Mouse (Mus musculus) thymus, adult 2 months (tissue): ENCODE data around the gene Hoxb9. TPM values are rescaled to one million over a fixed set of nuclear protein-coding genes. Genes with fewer than 3 reads are reported as not detected.

Experiments used
- DNase-seq: peaks from one replicate; pipeline ENCODE4 v3.0.0; 2021
- H3K27ac ChIP-seq: fragments of 200-500 bp; 2 replicates; pipeline ENCODE4 v1.5.1; 2012; ENCODE audit warnings: low read length, control low read depth; ENCODE audit not compliant: control insufficient read depth, insufficient read depth
- H3K27me3 ChIP-seq: fragments of 200-500 bp; 2 replicates; pipeline ENCODE4 v1.6.1; 2012; ENCODE audit warnings: mild to moderate bottlenecking, low read length, moderate library complexity, mixed read lengths; ENCODE audit not compliant: control insufficient read depth, insufficient read depth
- H3K36me3 ChIP-seq: fragments of 200-500 bp; 2 replicates; pipeline ENCODE4 v1.6.1; 2012; ENCODE audit warnings: mild to moderate bottlenecking, low read length, moderate library complexity; ENCODE audit not compliant: control insufficient read depth, insufficient read depth
- H3K4me1 ChIP-seq: fragments of 200-500 bp; replicated peaks from 2 replicates; pipeline ENCODE4 v1.6.1; 2012; ENCODE audit warnings: low read length; ENCODE audit not compliant: control insufficient read depth, insufficient read depth
- H3K4me3 ChIP-seq: fragments of 200-500 bp; 2 replicates; pipeline ENCODE4 v1.5.1; 2012; ENCODE audit warnings: mild to moderate bottlenecking, low read length, control low read depth, moderate library complexity; ENCODE audit not compliant: control insufficient read depth, insufficient read depth
- CTCF ChIP-seq: fragments of 200-500 bp; IDR thresholded peaks from 2 replicates; pipeline ENCODE4 v1.5.1; 2012; ENCODE audit warnings: mild to moderate bottlenecking, control low read depth, low read length, moderate library complexity, borderline replicate concordance; ENCODE audit not compliant: control insufficient read depth, poor library complexity, insufficient read depth; ENCODE audit errors: extremely low read depth
- POLR2A ChIP-seq: fragments of 200-500 bp; IDR thresholded peaks from 2 replicates; pipeline ENCODE4 v1.6.1; 2012; ENCODE audit warnings: mild to moderate bottlenecking, low read length, control low read depth, moderate library complexity; ENCODE audit not compliant: control insufficient read depth, poor library complexity, insufficient read depth; ENCODE audit errors: extremely low read depth
- WGBS: fragments of 180-500 bp; shearing (Covaris S2); methylation state at CpG from one replicate; pipeline ENCODE4 v1.1.7; 2018; 5-methylcytosine and 5-hydroxymethylcytosine counted together
- polyA plus RNA-seq: library from polyadenylated mRNA; depleted of rRNA; stranded (reverse); fragments of >200 nt; gene quantifications from 2 replicates; pipeline ENCODE4 v1.2.3, GENCODE M21; 2012; rRNA removed

Gene Hoxb9
- polyA plus RNA-seq, 1 experiment = 0.22 TPM

DNA sequence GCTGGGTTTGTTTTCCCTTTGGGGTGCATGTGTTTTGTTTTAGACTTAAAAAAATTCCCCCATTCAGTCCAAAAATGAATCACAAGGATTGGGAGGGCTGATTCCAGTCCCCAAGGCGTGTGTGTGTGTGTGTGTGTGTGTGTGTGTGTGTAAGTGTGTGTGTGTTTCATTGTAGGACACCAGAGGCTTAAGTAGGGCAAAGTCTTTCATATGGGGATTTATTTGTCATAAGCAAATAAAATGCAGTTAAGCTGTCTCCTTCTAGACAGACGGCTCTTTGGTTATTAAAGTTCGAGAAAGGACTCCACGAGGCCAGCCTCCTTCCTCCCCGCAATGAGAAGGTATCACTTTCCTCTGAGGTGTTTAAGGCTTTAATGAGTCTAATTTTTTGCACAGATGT is 50.6 kb downstream of the Hoxb9 start:
- Histone ChIP-seq H3K27me3 (peaks cover 12% of the 10 kb centered on the region), H3K27ac (no peak overlapping the region), H3K4me1 (peaks cover 15% of the 10 kb centered on the region), H3K36me3 (no peaks in the 10 kb centered on the region), H3K4me3 (no peak overlapping the region)
- WGBS = 88% methylated on average over 5 of the region's 5 CpGs
- no peak for DNase-seq
- no peak for TF ChIP-seq POLR2A
- TF ChIP-seq CTCF = no peak

DNA sequence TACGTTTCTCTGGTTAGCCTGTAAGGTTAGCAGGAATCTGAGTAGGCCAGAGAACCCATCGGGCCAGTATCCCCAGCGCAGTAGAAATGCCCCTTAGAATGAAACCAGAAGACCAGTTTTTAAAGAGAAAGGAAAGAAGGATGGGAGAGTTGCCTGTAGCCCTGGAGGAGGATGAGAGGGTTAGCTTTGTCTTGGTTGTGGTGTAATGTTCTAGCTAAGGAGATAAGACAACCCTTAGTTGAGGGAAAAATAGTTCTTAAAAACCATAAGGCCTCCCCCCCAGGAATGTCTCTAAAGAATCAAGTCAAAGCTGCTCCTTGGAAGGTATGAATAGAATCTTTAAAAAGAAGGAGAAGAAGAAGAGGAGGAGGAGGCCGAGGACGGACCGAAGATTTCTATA is 51.5 kb downstream of the Hoxb9 start:
- 91% methylated on average over 6 of the region's 6 CpGs for WGBS

DNA sequence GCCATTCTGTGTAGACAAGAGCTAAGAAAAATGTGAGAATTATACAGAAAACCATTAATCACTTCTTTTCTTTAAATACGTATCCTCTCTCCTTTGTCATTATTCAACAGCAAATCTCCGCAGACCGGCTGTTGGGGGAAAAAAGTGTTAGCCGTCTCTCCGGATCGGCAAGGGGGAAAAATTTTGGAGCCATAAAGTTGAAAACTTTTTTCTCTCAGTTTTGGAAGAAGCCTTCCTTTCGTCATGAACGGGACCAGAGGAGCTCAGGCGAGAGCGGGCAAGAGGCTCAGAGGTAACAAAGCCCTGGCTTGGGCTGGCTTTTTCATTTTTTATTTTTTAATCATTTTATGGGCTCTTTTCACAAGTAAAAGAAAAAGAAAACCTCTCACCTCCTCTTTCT is 51.9 kb downstream of the Hoxb9 start, which contains the start of gene Hoxb3:
Hoxb3 (plus strand) TSS at position 173 of the 400 bp plus-strand sequence.
- Histone ChIP-seq H3K36me3 (no peaks in the 10 kb centered on the region), H3K27ac (no peak within 1 kb of the TSS), H3K4me1 (peaks cover 10% of the 10 kb centered on the region), H3K27me3 (peaks cover 3% of the 10 kb centered on the region), H3K4me3 (no peak within 1 kb of the TSS)
- WGBS = 96% methylated on average over 10 of the region's 10 CpGs
- no peak for DNase-seq
- TF ChIP-seq CTCF (no peak), POLR2A (no peak)

More for the DNA sequence above, 51.5 kb downstream of the Hoxb9 start:
- no peaks in the 10 kb centered on the region for H3K36me3 ChIP-seq
- H3K27ac ChIP-seq = no peak overlapping the region
- no peak for DNase-seq
- H3K4me1 ChIP-seq = peaks cover 14% of the 10 kb centered on the region
- H3K27me3 ChIP-seq = peaks cover 6% of the 10 kb centered on the region
- no peak overlapping the region for H3K4me3 ChIP-seq
- TF ChIP-seq POLR2A (no peak), CTCF (no peak)

DNA sequence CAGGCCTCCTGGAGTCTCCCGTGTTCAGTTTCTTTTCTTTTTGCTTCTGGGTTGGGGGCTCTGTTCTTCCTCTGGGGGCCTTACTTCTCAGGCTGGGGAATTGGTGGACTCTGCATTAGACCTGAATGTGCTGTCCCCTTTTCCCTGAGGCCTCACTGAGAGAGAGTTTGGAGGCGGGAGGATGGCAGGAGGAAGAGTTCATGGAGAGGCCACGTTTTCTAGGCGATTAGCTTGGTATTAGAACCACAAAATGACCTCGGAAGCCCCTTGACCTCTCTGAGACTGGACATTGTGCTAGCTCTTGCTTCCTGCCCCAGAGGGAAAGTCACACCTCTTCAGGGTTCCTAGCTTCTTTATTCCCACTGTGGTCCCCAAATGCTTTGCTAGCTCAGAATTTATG is 52.9 kb downstream of the Hoxb9 start:
- peaks cover 7% of the 10 kb centered on the region for H3K4me1 ChIP-seq
- 81% methylated on average over 5 of the region's 5 CpGs for WGBS
- TF ChIP-seq CTCF (no peak), POLR2A (no peak)
- no peak for DNase-seq
- no peak overlapping the region for H3K4me3 ChIP-seq
- peaks cover 2% of the 10 kb centered on the region for H3K27me3 ChIP-seq
- no peaks in the 10 kb centered on the region for H3K36me3 ChIP-seq
- H3K27ac ChIP-seq = no peak overlapping the region

DNA sequence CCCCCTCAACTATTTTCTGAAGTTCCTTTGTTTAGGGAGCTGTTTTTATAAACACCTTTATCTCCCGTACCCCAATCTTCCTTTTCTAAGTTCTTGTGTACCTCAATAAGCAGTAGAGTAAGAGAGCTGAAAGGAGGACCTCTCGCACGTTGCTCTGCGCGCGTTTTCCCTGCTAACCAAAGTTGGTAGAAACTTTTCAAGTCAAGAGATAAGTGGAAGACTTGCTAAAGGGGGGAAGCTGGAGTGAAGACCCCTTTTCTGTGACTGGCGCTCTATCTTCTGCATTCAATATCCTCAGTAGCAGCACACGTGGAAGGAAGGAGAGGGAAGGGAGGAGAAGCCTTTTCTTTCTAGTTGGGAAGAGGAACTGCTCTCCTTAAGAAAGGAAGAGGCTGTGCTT is 53.7 kb downstream of the Hoxb9 start:
- no peak for TF ChIP-seq CTCF
- TF ChIP-seq POLR2A = no peak
- Histone ChIP-seq H3K4me1 (0 out of 2 replicates have a peak, but pooled peaks cover 2% of the 10 kb centered on the region), H3K27me3 (no peaks in the 10 kb centered on the region; the same call in 1 of the 2 replicates), H3K27ac (no peak overlapping the region), H3K4me3 (no peak overlapping the region), H3K36me3 (no peaks in the 10 kb centered on the region)
- WGBS = 95% methylated on average over 8 of the region's 8 CpGs
- DNase-seq = no peak

DNA sequence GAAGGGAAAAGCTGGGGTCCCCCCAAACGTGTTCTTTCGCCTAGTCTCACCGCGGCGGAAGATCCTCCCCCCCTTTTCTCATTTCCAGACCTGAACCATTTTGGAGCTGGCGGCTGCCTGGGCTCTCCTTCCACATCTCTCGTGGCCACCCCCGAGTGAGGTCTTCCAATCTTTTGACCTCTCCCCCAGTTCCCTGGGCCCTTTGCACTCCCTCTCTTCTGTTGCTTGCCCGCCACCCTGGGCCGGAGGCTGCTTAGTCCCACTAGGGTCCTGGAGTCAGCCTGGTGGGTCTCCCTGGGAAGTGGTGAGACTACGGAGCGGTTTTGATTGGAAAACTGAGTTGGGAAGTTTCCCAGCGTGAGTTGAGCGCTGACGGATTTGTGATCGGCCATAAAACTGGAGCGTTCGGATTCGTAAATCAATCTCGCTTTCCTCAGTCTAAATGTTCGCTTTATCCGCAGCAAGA is 54.5 kb downstream of the Hoxb9 start:
- Histone ChIP-seq H3K4me3 (no peak overlapping the region), H3K27me3 (no peaks in the 10 kb centered on the region; the same call in 1 of the 2 replicates)
- WGBS = 89% methylated on average over 22 of the region's 22 CpGs

More for the DNA sequence above, 54.5 kb downstream of the Hoxb9 start:
- H3K36me3 ChIP-seq = no peaks in the 10 kb centered on the region
- no peak for TF ChIP-seq POLR2A
- no peak for TF ChIP-seq CTCF
- no peaks in the 10 kb centered on the region for H3K4me1 ChIP-seq
- no peak for DNase-seq
- H3K27ac ChIP-seq = no peak overlapping the region

Other genes with a start within 250 kb of the Hoxb9 start
- gene Gip, start 246.9 kb upstream of the Hoxb9 start, polyA plus RNA-seq = 0.26 and 0.86 TPM in 2 replicates
- gene Snf8, start 236.6 kb upstream of the Hoxb9 start, polyA plus RNA-seq = 28.7 and 30.3 TPM in 2 replicates
- gene Ube2z, start 206.1 kb upstream of the Hoxb9 start, polyA plus RNA-seq = 43.3 and 47.9 TPM in 2 replicates
- 330 and 650 TPM in 2 replicates for gene Atp5g1, start 195.8 kb upstream of the Hoxb9 start, polyA plus RNA-seq
- not detected in 2 replicates for gene Calcoco2, start 159.5 kb upstream of the Hoxb9 start, polyA plus RNA-seq
- gene Ttll6, start 137.7 kb upstream of the Hoxb9 start, polyA plus RNA-seq = 0.17 and 0.28 TPM in 2 replicates
- gene Hoxb13, start 77.1 kb upstream of the Hoxb9 start, polyA plus RNA-seq = 0.40 and 0.59 TPM in 2 replicates
- 0.09 and 0.20 TPM in 2 replicates for gene Hoxb8, start 10.4 kb downstream of the Hoxb9 start, polyA plus RNA-seq
- gene Hoxb7, start 15.2 kb downstream of the Hoxb9 start, polyA plus RNA-seq = 0.09 TPM in 1 of 2 replicates, not detected in the other
- 0.18 and 0.50 TPM in 2 replicates for gene Hoxb6, start 21.0 kb downstream of the Hoxb9 start, polyA plus RNA-seq
- 0.18 and 0.22 TPM in 2 replicates for gene Hoxb5, start 31.9 kb downstream of the Hoxb9 start, polyA plus RNA-seq
- 1.3 and 1.5 TPM in 2 replicates for gene Hoxb4, start 46.8 kb downstream of the Hoxb9 start, polyA plus RNA-seq
- 1.1 TPM in 2 replicates for gene Hoxb3, start 51.9 kb downstream of the Hoxb9 start, polyA plus RNA-seq
- gene Hoxb2, start 79.1 kb downstream of the Hoxb9 start, polyA plus RNA-seq = 1.5 and 2.2 TPM in 2 replicates
- not detected in 2 replicates for gene Hoxb1, start 94.3 kb downstream of the Hoxb9 start, polyA plus RNA-seq
- 183 and 205 TPM in 2 replicates for gene Skap1, start 193.1 kb downstream of the Hoxb9 start, polyA plus RNA-seq